ENCODE assay signal across 8 mouse cellular contexts in the genomic region with DNA sequence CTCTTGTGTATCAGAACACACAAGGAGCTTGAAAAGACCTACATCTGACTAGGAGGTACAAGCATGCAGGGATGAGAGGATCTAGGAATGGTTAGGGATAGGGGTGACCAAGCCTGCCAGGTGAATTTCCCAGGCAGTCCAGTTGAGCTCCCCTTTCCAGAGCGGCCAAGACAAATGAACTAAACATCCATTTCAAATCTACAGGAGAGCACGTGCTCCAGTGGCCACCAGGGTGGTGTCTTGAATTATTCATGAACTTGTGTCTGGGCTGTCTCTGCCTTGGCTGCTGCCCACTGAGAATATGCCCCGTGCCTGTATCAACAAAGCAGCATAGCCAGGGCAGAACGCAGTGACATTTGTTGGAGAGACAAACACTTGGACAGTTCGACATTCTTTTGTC.
DNase-seq lines count a peak whose midpoint lies in the region; ATAC-seq and TF ChIP-seq lines count a peak whose summit lies in the region.

No protein-coding gene starts in this region.

- intact Hi-C loops in heart, adult 2 months (cut with DNase I): loop anchor here (5.0 kb wide), 1 partner anchor 74 kb away; no protein-coding TSS in a partner anchor
- intact Hi-C loops in left cerebral cortex, adult 2 months (cut with DNase I): no loop called here

- WGBS in heart, adult 2 months: 23% methylated on average over 5 of the region's 5 CpGs
- WGBS in neural tube, embryonic 12.5 days: 9% methylated on average over 5 of the region's 5 CpGs
- 63% methylated on average over 5 of the region's 5 CpGs for WGBS in thymus, adult 2 months

- no peaks in the 10 kb centered on the region for H3K79me2 ChIP-seq in heart, adult 2 months (replicated peaks; ENCODE audit: control insufficient read depth, insufficient read depth, low read length)

- TF ChIP-seq CTCF in heart, adult 2 months (IDR thresholded peaks at IDR 0.05): peak; percentile 17
- TF ChIP-seq CTCF in left cerebral cortex, adult 2 months (IDR thresholded peaks at IDR 0.05): no peak; the same call in 1 of the 2 replicates
- TF ChIP-seq CTCF in thymus, adult 2 months (IDR thresholded peaks at IDR 0.05; ENCODE audit: borderline replicate concordance, control insufficient read depth, extremely low read depth, insufficient read depth, low read length, poor library complexity): no peak

- peak; percentile 91 for ATAC-seq in neural tube, embryonic 12.5 days (ENCODE audit: low FRiP score, low read depth)

- no peak for TF ChIP-seq EP300 in heart, adult 2 months (IDR thresholded peaks at IDR 0.05; ENCODE audit: insufficient read depth, low read depth, low read length)

- no peaks in the 10 kb centered on the region for H3K9me3 ChIP-seq in neural tube, embryonic 12.5 days

- H3K9ac ChIP-seq in heart, adult 2 months (ENCODE audit: low read depth, low read length): no peak overlapping the region
- H3K9ac ChIP-seq in neural tube, embryonic 12.5 days: no peak overlapping the region

- DNase-seq in embryo, embryonic 10 days (ENCODE audit: low spot score): peak; percentile 39
- DNase-seq in embryo, embryonic 9.5 days (ENCODE audit: extremely low spot score): no peak
- DNase-seq in heart, adult 2 months: peak; percentile 25 to 37
- peak; percentile 18 for DNase-seq in kidney, adult 18-20 months
- DNase-seq in adrenal gland, adult 18-20 months (ENCODE audit: low spot score in 2 of 2): no peak
- no peak for DNase-seq in left cerebral cortex, adult 2 months (ENCODE audit: extremely low spot score in 1 of 2, low spot score in 2 of 2)
- no peak for DNase-seq in thymus, adult 2 months

- peaks cover 1% of the 10 kb centered on the region; the same call in 1 of the 2 replicates for H3K4me1 ChIP-seq in heart, adult 2 months (ENCODE audit: control insufficient read depth, insufficient read depth, low read length)
- H3K4me1 ChIP-seq in neural tube, embryonic 12.5 days: peaks cover 19% of the 10 kb centered on the region
- H3K4me1 ChIP-seq in thymus, adult 2 months (replicated peaks; ENCODE audit: control insufficient read depth, insufficient read depth, low read length): no peaks in the 10 kb centered on the region

- no peaks in the 10 kb centered on the region for H3K36me3 ChIP-seq in heart, adult 2 months (ENCODE audit: control insufficient read depth, insufficient read depth, low read length)
- H3K36me3 ChIP-seq in neural tube, embryonic 12.5 days: no peaks in the 10 kb centered on the region
- no peaks in the 10 kb centered on the region for H3K36me3 ChIP-seq in thymus, adult 2 months (ENCODE audit: control insufficient read depth, insufficient read depth, low read length)

- H3K27me3 ChIP-seq in heart, adult 2 months (ENCODE audit: control insufficient read depth, insufficient read depth, low read length): no peaks in the 10 kb centered on the region
- H3K27me3 ChIP-seq in neural tube, embryonic 12.5 days (replicated peaks): no peaks in the 10 kb centered on the region
- no peaks in the 10 kb centered on the region for H3K27me3 ChIP-seq in thymus, adult 2 months (ENCODE audit: control insufficient read depth, insufficient read depth, low read length)

- H3K4me2 ChIP-seq in neural tube, embryonic 12.5 days (replicated peaks): peak overlapping the region; percentile 27; the same call in 1 of the 2 replicates

- no peak for TF ChIP-seq POLR2A in heart, adult 2 months (IDR thresholded peaks at IDR 0.05; ENCODE audit: insufficient read depth, low read depth, low read length)
- no peak for TF ChIP-seq POLR2A in thymus, adult 2 months (IDR thresholded peaks at IDR 0.05; ENCODE audit: control insufficient read depth, extremely low read depth, insufficient read depth, low read length, poor library complexity)

- H3K27ac ChIP-seq in heart, adult 2 months: no peak overlapping the region
- H3K27ac ChIP-seq in neural tube, embryonic 12.5 days: peak overlapping the region; percentile 32; the same call in 1 of the 2 replicates
- no peak overlapping the region for H3K27ac ChIP-seq in left cerebral cortex, adult 2 months
- H3K27ac ChIP-seq in thymus, adult 2 months (ENCODE audit: control insufficient read depth, insufficient read depth, low read length): no peak overlapping the region

- H3K4me3 ChIP-seq in heart, adult 2 months: no peak overlapping the region
- H3K4me3 ChIP-seq in neural tube, embryonic 12.5 days: no peak overlapping the region
- H3K4me3 ChIP-seq in left cerebral cortex, adult 2 months: no peak overlapping the region
- no peak overlapping the region for H3K4me3 ChIP-seq in thymus, adult 2 months (ENCODE audit: control insufficient read depth, insufficient read depth, low read length)

Comparison
In these comparisons a context has a peak if more than half of its experiments do, and no peak if none do; other contexts are left out.
1. DNase-seq: peak in embryo, embryonic 10 days (single experiment), heart, adult 2 months (2 of 2) and kidney, adult 18-20 months (single experiment); none in embryo, embryonic 9.5 days (single experiment), adrenal gland, adult 18-20 months (0 of 2), left cerebral cortex, adult 2 months (0 of 2) and thymus, adult 2 months (single experiment).